Mouse (Mus musculus) T-cell, adult 2 months (primary cell): ENCODE data around the gene Mtch2.

Source experiments
- DNase-seq: peaks from one replicate; pipeline ENCODE4 v3.0.0; 2022; ENCODE audit warnings: low spot score

Mtch2 gene

DNA sequence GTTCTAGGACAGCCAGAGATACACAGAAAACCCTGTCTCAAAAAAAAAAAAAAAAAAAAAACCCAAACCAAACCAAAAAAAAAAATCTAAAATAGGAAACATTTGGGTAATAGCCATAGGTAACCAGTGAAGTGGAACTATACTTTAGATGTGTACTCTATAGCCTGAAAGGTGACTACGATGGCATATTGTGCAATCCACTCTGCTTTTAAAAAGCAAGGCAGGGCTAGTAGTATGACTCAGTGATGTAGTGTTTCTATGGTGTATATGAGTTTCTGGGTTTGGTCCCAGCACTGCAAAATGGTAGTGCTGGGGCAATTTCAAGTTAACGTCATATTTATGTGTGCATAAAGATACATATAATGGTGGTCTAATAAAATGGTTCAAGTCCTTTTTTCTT, 59.8 kb downstream of the Mtch2 start:
- no peak for DNase-seq

DNA sequence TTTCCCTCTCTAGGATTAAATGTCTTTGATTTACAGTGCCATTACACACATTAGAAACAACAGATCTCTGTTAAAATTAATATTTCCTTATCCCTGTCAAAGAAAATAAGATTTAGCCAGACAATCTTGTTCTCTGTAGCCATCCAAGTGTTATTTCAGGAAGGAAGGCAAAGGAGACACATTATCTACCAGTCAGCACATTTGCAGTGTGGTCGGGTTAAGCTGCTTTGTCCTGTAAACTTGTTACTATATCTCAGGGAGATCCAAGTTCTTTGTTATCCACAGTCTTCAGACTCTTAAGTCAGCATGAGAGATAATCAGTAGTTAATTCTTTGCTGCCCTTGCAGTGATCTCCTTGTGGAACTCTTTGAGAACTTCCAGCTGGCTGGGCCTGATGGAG, 63.9 kb downstream of the Mtch2 start:
- DNase-seq, result no peak

DNA sequence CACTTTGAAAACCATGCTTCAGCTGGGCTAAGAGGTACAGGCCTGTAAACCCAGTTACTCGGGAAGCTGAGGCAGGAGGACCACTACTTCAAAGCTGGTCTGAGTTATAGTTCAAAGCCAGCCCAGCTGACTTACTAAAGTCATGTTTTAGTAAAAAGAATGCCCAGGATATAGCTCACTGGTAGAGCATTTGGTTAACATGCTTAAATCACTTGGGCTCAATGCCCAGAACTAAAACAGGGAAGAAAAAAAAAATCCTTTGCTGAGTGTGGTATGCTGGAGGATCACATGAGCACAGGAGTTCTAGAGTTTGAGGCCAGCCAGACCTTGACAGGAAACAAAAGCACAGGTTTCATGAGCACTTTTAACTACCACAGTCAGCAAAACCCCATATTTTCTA, 64.7 kb downstream of the Mtch2 start:
- no peak for DNase-seq

DNA sequence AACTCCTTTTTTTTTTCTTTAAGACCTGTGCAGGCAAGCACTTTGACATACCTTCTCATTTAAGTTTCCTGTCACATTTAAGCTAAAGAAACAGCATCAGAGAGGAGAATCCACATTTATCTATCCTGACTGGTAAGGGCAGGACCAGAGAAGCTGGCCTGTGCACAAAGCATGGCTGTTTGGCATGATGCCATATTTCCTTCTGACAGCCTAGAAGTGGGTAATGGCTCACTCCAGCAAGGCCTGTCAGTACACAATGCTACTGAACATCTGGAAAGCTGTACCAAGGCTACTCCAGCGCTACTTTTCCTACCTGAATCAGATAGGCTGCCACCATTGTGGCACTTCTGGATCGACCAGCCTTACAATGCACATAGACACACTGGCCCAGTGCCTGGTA, 66.7 kb downstream of the Mtch2 start:
- DNase-seq, result no peak

DNA sequence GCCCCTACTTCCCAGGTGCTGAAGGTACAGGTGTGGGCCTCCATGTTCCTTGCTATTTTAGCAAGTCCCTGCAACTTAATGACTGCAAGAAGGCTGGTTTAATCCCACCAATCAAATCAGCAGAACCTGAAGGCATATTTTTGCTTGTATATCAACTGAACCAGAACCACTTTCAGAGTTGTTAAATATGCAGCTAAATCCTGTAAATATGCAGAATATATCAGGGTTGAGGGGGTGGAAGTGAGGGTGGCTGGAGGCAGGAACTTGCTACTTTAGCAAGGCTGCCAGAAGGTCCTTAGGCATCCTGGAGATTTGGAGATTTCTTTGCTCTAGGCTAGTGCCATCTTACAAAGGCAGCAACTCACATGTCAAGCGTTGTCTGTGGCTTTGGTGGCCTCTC, 68.6 kb downstream of the Mtch2 start:
- DNase-seq, result no peak
